Mouse (Mus musculus) T-helper 2 cell (primary cell): Measurements from ENCODE around the gene Tns1.
"Not testable (repeated sequence)": the region's sequence is repeated elsewhere in the genome, so short reads cannot be mapped to it uniquely, and the experiment has no call there.

Experiments used
- in situ Hi-C: fragments of 300-600 bp; cut with MboI, MseI; formaldehyde crosslinking; loops from one replicate; pipeline ENCODE4 v1.15.1; 2025; ENCODE audit warnings: high pct_unique_total_duplicates

The Tns1 gene

DNA sequence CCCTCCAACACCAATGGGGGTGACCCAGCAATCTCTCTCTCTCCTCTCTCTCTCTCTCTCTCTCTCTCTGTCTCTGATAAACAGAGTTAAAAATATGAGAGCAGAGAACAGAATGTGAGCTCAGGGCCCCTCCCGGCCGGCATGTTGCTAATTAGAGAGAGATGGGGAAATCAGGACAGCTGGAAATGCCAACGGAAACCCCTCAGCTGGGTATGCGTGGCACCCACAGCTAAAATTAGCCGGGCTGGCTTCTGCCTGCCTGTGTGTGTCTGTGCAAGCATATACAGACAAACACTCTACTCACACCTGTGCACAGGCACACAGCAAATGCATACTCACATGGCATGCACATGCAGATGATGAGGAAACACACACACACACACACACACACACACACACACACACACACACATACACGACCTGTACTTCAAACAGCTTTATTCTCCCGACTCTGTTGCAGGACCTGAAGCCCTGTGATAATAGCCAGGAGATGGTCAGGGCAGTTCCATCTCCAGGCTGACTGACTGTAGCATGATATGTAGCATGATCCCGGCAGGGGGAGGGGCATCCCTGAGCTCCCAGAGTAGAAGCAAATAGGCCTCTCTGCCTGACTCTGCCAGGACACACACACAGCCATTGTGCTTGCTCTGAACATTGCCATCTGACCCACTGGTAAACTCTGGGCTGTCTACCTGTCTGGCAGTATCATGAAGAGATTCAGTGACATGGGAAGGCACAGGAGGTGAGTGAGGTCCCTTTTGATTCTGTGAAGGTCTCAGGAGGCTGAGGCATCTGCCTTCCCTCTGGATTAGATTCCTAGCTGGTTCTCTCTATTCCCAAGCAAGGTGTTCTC, 208.8 kb downstream of the Tns1 start:
- in situ Hi-C loops = no loop called here

DNA sequence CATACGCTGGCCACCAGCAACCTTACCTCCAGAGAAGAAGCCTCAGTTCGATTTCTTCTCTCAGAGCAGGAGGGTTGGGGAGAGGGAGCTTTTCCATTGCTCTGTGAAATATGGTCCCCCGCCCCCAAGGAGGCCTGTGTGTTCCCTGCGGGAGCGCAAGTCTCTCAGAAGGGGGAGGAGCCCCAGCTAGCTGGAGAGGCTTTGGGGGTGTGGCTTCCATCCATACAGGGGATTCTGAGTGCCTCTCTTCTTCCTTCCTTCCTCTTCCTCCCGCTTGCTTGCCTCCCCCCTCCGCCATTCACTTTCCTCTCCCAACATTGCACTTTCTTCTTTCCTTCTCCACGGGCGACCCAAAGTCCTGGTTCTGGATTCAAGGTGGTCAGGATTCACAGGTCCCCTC, 210.2 kb downstream of the Tns1 start:
- in situ Hi-C loops = no loop called here

DNA sequence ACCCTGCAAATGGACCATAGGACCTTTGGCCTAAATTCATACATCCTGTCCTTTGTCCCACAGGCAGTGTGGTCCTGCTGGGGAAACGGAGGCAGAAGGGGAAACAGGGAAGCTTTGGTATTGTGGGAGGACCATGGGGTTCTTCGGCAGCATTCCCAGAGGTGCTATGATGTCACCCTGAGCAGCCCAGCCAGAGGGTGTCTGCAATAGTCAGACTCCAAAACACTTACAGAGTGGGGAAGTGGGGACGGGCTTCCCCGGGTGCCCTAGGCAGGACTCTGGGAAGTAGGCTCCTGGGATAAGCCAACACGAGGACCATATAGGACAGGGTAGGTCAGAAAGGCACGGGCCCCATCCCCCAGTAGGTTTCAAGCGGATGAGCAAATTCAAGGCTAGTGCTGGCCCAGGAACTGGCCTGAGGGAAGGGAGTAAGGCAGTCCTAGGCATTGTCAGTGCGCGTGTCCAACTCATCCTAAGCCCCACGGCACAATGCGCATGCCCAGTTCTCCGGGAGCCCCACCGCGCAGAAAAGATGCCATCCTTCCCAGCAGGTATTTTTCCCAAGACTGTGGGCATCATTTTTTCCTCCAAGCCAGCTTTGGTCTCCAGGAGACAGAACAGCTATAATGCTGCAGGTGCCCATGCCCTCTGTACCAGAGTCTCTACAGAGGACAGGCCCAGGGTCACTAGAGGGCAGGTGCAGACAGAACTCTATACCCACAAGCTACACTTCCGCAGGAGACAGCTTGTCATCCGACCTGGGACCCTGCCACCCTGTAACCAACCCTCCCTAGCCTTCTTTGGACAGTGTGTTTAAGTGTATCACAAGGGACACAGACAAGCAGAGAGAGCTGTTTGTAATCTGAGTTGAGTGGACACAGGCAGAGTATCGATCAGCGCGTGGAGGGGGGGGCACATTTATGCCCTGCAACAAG, 210.9 kb downstream of the Tns1 start:
- in situ Hi-C loops = no loop called here

DNA sequence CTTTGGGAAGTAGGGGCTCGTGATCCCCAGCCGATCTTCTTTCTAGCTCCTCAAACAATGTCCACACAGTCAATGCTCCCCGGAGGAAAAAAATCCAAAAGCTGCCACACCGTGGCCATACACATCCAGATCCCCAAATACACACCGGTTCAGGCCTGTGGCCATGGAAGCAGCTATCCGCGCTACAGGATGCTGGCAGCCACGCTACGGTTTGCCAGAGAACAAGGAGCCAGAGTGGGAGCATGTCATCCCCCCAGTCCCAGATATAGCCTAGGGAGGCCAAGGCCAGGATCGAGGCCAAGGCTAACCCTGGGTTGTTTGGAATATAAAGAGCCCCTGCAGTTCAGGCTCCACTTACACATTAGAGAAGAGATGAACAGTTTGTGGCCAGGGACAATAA, 211.8 kb downstream of the Tns1 start:
- in situ Hi-C loops = no loop called here

DNA sequence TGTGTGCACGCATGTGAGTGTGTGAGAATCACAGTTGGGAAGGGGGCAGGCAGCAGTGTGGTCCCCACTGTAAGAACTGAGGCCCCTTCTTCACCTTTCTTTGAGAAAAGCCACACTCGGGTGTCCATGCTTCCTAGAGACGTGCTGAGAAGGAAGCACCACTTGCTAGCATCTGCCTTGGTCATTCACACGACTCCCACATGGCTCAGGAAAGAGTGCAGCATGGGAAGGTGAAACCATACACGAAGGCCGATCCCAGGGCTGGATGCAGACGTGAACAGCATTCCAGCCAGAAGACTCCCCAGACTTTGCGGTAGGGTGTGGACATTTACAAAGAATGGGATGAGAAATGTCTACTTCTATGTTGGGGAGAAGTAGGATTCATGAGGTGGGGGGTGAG, 212.3 kb downstream of the Tns1 start:
- in situ Hi-C loops = no loop called here

DNA sequence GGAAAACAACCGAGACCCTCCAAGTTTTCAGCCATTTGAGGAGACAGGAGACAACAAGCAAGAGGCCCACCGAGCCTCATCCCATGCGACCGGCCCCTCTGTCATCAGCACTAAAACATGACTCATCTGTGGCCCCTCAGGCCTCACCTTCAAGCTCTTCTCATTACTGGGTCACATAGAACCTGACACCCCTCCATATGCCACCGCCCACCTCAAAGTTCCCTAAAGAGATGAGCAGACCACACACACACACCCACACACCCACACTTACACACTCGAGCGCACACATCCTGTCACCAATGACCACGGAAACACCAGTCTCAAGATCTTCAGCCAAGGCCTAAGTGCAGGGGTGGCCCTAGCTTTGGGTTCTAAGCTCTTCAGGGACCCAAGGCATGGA, 213.5 kb downstream of the Tns1 start:
- in situ Hi-C loops = no loop called here

DNA sequence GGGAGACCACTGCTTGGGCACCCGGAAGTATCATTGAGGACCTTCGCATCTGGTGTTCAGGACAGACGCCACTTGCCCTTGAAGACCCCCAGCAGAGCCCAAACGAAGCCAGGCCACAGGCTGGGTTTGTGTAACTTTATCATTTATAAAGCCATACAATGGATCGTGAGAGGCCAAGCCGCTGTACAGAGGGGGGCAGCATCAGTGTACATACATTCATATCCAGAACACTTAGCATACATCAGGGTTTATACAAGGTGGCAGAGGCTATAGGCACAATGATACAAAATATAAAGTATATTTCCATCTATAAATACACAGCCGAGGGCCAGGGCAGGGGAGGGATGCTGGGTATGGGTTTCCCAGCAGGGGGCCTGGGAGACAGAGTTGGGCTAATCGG, 214.1 kb downstream of the Tns1 start:
- in situ Hi-C loops = no loop called here

DNA sequence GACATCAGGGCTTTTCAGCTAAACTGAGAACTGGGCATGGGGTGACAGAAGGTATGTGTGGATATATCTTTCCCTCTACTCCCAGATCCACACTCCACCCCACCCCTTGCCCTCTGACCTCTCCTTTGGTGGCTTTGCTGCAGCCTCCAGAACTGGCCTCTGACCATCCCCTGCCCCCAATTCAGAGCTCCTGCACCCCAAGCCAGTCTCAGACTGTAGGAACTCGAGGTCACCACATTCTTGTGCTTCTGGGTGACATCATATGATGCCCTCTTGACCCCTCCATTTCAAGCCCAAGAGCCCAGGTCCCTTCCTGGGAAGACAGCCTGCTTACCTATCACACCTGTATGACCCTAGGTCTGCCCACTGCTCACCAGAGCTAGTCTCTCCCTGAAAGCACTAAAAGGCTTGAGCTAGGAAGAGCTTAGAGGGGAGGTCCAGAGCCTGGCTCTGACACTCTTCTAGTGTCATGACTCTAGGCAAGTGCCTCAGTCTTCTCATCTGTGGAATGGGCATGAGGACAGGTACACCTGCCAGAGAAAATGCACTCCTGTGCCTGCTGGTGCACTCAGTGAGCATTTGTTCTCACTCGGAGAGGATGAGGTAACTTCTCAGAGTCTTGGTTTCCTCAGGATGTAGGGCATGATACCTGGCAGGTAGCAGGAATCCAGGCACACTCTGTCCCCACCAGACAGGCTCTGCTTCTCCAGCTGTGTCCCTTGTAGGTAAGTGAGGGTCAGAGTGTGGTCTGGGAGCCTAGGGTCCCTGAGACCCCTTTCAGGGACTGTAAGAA, 214.9 kb downstream of the Tns1 start:
- in situ Hi-C loops = no loop called here

DNA sequence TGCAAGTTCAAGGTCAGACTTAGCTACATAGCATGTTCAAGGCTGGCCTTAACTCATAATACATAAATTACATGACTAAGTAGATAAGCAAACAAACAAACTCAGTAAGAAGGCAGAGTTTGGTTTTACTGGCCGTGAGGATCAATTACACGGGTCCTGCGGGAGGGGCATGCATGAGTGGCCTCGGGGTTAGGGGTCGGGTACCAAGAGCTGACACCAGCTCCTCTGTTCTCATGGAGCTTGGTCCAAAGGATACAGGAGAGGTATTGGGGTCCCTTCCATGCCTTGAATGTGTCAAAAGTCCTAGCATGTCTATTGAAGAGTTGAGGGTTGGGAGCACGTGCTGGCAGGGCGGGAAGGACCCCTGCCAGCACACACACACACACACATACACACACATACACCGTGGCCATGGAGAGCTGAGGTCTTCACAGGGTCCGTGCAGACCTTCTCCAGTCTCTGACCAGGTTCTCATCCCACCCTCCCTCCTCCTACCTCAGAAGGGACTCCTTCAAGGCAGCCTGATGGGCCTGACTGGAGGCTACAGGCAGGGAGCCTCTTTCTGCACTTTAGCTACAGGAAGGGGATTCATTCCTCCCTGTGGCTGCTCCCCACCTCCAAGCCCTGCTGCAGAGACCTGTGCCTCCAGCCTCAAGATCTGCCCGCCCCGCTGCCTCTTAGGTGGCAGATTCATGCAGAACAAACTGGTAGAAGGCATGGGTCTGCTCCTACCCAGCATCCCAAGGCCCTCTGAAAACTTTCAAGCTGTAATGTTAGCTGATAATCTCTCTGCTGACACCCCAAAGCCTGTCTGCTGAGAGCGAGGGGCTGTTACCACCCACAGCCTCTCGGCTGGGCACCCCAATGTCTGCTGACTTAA, 215.9 kb downstream of the Tns1 start:
- in situ Hi-C loops = no loop called here

DNA sequence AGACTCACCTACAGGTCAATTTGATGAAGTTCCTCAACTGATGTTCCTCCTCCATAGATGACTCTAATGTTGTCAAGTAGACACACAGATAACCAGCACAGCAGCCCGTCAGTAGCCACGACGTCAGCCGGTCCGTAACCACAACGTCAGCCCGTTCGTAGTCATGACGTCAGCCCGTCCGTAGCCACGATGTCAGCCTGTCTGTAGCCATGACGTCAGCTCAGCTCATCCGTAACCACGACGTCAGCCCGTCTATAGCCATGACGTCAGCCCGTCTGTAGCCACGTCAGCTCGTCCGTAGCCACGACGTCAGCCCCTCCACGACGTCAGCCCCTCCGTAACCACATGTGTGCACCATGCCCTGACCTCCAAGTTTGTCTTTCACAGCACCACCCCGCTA, 217.1 kb downstream of the Tns1 start:
- in situ Hi-C loops = no loop called here

DNA sequence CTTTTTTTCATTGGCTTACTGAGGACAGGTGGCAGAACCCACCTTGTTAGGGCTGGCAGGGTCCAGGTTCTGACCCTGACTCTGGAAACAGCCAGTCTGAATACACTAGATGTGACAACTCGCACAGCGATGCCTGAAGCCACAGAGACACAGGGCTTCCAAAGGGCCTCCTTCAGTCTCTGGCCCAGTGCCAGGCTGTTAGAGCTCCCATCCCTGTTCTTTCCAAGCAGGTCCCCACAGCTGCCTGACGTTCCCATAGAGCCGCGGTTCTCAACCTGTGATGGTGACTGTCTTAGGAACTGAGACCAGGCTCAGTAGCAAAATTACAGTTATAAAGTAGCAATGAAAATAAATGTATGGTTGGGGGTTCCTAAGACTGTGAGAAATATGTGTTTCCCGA, 217.9 kb downstream of the Tns1 start:
- in situ Hi-C loops = no loop called here

DNA sequence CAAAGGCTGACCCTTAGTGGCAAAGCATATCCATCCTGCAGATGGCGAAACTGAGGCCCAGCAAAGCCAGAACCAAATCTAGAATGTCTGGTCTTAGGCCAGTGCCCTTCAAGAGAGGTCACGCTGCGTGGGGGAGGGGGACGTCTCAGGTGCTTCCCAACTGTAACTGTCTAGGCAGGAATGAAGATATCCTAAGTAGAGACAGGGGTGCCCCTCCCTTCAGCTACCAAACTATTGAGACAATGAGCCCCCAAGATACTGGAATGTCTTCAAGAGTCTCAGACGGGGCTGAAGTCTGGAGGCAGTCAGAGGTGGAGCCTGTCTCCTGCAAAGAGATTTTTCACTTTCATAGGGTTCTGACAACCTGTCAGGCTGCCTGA, 218.4 kb downstream of the Tns1 start:
- in situ Hi-C loops = no loop called here

DNA sequence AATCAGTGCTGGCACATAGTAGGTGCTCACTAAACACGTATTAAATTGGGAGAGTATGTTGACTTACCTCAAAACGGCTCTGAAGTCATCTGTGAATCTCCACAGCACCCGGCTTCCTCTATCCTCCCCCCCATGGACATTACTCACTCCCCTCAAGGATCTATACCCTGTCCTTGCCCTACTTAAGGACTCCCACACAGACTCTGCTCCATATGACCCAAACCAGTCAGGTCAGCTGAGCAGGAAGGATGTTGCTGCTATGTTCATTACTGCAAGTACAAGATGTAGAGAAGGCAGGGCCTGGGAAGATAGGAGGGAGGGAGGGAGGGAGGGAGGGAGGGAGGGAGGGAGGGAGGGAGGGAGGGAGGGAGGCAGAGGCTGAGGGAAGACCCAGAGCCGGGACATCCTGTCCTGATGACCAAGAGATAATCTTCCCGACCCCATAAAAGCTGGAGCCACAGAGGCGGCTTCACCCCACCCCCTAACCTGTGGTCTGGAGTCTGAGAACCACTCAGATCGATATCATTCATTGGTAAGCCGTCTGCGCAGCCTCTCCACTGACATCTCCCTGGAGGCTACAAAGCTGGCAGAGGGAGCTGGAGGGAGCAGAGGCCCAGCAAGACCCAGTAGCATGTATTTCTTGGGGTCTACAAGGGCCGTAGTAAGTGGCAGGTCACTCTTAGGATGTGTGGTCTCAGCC, 219.0 kb downstream of the Tns1 start:
- in situ Hi-C loops = no loop called here

DNA sequence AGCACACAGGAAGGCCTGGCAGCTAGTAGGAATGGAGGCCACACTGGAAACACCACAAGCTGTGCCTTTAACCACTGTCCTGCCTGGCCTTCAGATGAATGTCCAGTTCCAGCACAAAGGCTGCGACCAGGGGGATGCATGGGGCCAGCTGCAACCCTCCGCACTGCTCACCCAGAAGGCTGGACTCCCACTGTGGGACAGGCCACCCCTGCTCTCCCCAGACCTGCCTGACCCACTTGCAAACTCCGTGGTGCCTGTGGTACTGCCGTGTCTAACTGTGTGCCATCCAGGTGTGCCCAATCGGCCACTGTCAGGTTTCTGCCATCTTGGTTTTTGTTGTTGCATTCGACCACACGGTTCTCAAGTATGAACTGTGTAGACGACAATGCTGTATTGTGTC, 219.6 kb downstream of the Tns1 start:
- in situ Hi-C loops = loop anchor here (5.0 kb wide), 2 partner anchors 83 to 178 kb away; no protein-coding TSS in a partner anchor

DNA sequence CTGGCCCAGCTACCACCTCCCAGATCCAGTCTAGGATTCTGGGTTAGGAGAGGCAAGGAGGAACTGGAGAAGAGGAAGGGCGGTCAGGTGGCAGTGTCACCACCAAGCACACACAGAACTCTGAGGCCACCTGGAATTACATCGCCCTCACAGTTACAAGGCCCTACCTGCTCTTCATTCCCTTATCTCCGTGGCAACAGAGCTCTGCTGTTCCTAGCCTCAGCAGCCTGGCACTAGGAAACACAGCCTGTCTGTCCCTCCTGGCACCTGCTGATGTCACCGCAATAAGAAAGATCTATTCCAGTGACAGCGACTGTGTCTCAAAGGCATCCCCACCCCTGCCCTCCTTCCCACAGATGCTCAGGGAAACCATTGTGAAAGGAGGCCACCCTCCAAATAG, 221.2 kb downstream of the Tns1 start:
- in situ Hi-C loops = loop anchor here (5.0 kb wide), 2 partner anchors 84 to 179 kb away; no protein-coding TSS in a partner anchor

DNA sequence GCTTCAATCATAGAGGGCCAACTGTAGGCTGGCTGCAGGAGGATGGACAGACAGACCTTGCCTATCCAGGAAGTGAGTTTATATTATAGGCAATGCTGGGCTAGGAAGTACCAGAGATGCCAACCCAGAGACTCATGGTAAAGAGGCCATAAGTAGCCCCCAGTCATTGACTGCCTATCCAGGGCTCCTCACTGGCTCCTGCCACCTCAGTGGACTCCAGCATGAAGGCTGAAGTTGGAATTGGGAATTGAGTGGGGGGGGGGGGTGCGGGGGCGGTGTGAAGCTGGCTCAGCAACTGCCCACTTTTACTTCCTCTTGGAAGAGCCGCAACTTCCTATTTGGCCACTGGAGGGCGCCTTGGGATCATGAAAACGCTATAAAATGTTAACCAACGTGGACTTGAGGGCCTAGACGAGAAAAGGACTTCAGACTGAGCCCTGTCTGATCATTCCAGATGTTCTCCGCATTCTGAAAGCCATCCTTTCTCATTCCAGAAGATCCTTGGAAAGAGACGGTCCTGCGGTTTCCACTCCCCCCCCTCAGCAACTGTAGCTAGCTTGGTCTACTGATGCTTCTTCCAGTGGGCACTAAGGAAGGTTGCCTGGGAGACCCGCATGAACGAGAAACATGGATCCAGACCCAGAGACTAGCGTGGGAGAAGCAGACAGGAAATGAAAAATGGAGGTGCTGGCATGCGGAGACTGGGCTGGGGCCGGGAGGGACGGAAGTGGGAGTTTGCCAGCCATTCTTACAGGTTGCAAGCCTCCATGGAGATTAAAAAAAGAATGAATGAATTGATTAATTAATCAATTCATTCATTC, 221.9 kb downstream of the Tns1 start:
- in situ Hi-C loops = loop anchor here (5.0 kb wide), 2 partner anchors 85 to 180 kb away; no protein-coding TSS in a partner anchor

DNA sequence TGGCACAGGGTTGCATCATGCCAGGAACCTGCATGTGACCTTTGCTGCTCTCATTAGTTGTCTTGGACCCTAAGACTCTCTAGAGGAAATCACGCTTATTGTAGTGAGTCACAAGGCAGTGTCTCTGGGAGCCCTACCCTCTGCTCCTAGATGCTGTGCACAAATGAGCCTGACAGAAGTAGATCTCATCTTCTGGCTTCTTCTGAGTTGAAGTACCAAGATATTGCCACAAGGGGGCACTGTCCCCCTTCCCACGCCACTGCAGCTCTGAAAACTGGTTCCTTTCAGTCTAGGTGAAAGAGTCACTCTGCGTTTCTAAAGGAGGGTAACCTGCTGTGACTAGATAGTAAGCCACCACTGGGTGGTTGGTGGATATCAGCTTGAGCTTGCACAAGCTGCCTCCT, 222.8 kb downstream of the Tns1 start:
- in situ Hi-C loops = loop anchor here (5.0 kb wide), 2 partner anchors 86 to 181 kb away; no protein-coding TSS in a partner anchor

DNA sequence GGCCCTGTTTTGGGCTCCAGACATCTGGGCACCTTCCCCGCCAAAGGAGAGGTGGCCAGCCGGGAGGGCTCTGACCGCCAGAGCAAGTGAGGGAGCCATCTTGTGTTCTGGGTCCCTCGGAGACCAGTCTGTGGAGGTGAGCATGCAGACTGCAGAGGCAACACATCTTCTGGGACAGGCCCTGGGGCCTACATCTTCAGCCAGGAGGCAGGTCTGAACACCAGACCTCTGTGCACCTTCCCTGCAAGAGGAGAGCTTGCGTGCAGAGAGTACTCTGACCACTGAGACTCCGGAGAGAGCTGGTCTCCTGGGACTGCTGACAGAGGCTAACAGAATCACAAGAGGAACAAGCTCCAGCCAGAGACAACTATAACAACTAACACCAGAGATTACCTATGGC, 228.8 kb downstream of the Tns1 start:
- in situ Hi-C loops = not testable (repeated sequence)

DNA sequence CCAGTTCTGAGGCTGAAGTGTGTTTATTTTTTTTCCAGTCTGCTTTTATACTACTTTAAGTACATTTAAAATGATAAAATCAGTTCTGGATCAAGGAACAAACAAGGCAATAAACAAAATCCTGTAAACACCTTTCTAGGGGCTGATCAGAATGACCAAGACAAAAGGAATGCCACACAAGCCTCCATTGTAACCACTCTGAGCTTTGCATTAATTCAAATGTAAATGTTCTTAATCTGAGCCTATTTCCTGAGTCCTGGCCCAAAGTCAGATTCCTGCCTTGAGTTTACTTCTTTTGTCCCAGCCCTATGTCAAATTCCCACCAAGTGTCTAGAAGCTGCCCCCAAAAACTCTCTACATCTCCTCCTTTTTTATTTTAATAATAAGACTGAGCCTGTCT, 243.5 kb downstream of the Tns1 start:
- in situ Hi-C loops = loop anchor here (10.0 kb wide), 1 partner anchor 1474 kb away; no protein-coding TSS in a partner anchor
